Mouse (Mus musculus) limb, embryonic 12.5 days (tissue): Measurements from ENCODE around the gene Ano10. TPM values are rescaled to one million over a fixed set of nuclear protein-coding genes. Genes with fewer than 3 reads are reported as not detected.

ENCODE experiments used
- ATAC-seq: fragments of 200-750 bp; cut with Nextera tagmentation; 2 replicates; pipeline ENCODE4 v1.8.0; 2017; ENCODE audit warnings: low read depth, moderate TSS enrichment; ENCODE audit not compliant: insufficient number of reproducible peaks, insufficient read depth, low FRiP score, low TSS enrichment
- H3K27ac ChIP-seq: fragments of 300-500 bp; sonication (generic); 2 replicates; pipeline ENCODE4 v1.5.1; 2016; ENCODE audit warnings: mild to moderate bottlenecking, moderate library complexity
- H3K27me3 ChIP-seq: fragments of 300-500 bp; sonication (generic); 2 replicates; pipeline ENCODE4 v1.6.1; 2016; ENCODE audit warnings: mild to moderate bottlenecking, moderate library complexity
- H3K36me3 ChIP-seq: fragments of 300-500 bp; sonication (generic); 2 replicates; pipeline ENCODE4 v1.6.1; 2016; ENCODE audit warnings: mild to moderate bottlenecking, moderate library complexity
- H3K4me1 ChIP-seq: fragments of 300-500 bp; sonication (generic); replicated peaks from 2 replicates; pipeline ENCODE4 v1.6.1; 2016
- H3K4me2 ChIP-seq: fragments of 300-500 bp; sonication (generic); 2 replicates; pipeline ENCODE4 v1.6.1; 2016; ENCODE audit warnings: mild to moderate bottlenecking, moderate library complexity
- H3K4me3 ChIP-seq: fragments of 300-500 bp; sonication (generic); replicated peaks from 2 replicates; pipeline ENCODE4 v1.5.1; 2016; ENCODE audit warnings: mild to moderate bottlenecking
- H3K9ac ChIP-seq: fragments of 300-500 bp; sonication (generic); replicated peaks from 2 replicates; pipeline ENCODE4 v1.6.1; 2016; ENCODE audit warnings: mild to moderate bottlenecking, moderate library complexity
- H3K9me3 ChIP-seq: fragments of 300-500 bp; sonication (generic); 2 replicates; pipeline ENCODE4 v1.6.1; 2016; ENCODE audit warnings: mild to moderate bottlenecking, moderate library complexity
- WGBS: fragments of 180-500 bp; shearing (Covaris S2); methylation state at CpG from one replicate; pipeline ENCODE4 v1.1.7; 2016; 5-methylcytosine and 5-hydroxymethylcytosine counted together
- polyA plus RNA-seq: library from polyadenylated mRNA; unstranded; fragments of >200 nt; fragmentation: Nextera tagmentation; extraction: Ambion mirVana; gene quantifications from 2 replicates; pipeline ENCODE4 v1.2.1, GENCODE M21; 2016

Gene Ano10
- polyA plus RNA-seq, 1 experiment from 2014 or later = 33.1 TPM

DNA sequence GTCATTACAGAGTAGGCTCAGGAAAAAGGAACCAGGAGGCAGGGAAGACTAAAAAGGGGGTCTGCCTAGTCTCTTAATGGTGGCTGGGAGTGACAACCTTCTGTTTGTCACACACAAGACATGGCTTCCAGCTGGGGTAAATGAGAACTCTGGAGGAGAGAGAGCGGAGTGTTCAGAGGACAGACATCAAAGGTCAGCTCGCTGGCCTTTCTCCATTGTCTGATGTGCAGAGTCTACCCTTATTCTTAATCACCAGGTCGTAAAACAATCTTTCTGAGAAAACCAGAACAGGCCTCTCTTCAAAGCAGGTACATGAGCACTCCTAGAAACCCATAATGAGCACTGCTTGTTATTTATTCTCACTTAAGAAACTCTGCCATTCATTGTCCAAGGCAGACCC, 5.8 kb downstream of the Ano10 start:
- WGBS = 21% methylated on average over 3 of the region's 3 CpGs
- peaks cover 19% of the 10 kb centered on the region for H3K4me1 ChIP-seq
- no peaks in the 10 kb centered on the region for H3K27me3 ChIP-seq
- H3K36me3 ChIP-seq = no peaks in the 10 kb centered on the region
- H3K9ac ChIP-seq = no peak overlapping the region
- no peaks in the 10 kb centered on the region for H3K9me3 ChIP-seq
- no peak overlapping the region for H3K4me2 ChIP-seq
- H3K4me3 ChIP-seq = no peak overlapping the region
- H3K27ac ChIP-seq = no peak overlapping the region
- no peak for ATAC-seq

DNA sequence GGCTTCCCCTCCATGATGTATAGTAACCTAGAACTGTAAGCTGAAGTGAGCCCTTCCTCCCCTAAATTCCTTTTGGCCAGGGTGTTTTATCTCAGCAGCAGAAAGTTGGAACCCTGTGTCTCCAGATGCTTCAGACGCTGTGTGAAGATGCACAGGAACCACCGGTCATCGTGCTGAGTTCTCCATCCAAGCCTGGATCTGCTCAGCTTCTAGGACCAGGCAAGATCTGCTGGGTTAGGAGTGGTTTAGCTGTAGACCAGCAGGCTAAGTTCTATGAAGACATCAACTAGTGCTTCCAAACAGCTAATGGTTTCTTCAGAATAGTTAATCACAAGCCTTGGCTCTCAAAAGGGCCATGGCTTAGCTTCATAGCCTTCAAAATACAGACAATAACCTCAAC, 6.7 kb downstream of the Ano10 start:
- H3K4me1 ChIP-seq = peaks cover 13% of the 10 kb centered on the region
- H3K9ac ChIP-seq = no peak overlapping the region
- no peaks in the 10 kb centered on the region for H3K9me3 ChIP-seq
- H3K36me3 ChIP-seq = no peaks in the 10 kb centered on the region
- ATAC-seq = no peak
- no peak overlapping the region for H3K4me3 ChIP-seq
- 90% methylated on average over 3 of the region's 3 CpGs for WGBS
- no peak overlapping the region for H3K27ac ChIP-seq
- H3K27me3 ChIP-seq = no peaks in the 10 kb centered on the region
- no peak overlapping the region for H3K4me2 ChIP-seq

DNA sequence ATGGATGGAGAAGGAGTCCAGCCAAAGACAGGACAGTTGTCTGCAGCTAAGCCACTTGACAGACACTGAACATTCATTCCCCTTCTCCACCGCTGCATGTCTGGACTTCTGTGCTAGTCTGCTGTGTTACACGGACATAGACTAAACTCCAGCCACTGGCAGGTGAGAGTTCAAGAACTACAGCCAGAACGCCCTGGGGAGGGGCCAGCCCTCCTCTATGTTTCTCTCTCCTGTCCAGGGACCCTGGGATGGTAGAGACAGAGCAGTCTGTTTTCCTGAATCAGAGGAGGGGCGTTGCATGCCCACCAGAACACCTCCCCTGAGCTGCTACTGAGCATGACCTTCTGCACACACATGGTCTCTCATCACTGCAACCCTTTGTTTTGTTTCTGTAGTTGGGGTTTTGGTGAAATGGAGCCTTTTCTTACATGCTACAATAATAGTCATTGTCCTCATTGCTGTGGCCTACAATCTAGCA, 8.4 kb downstream of the Ano10 start:
- Histone ChIP-seq H3K4me2 (no peak overlapping the region), H3K9me3 (no peaks in the 10 kb centered on the region), H3K4me3 (no peak overlapping the region), H3K4me1 (peaks cover 13% of the 10 kb centered on the region), H3K27me3 (no peaks in the 10 kb centered on the region), H3K9ac (no peak overlapping the region), H3K27ac (0 out of 2 replicates have a peak overlapping the region, but pooled peaks have one; percentile 29), H3K36me3 (no peaks in the 10 kb centered on the region)
- no peak for ATAC-seq
- 34% methylated on average over 4 of the region's 4 CpGs for WGBS

DNA sequence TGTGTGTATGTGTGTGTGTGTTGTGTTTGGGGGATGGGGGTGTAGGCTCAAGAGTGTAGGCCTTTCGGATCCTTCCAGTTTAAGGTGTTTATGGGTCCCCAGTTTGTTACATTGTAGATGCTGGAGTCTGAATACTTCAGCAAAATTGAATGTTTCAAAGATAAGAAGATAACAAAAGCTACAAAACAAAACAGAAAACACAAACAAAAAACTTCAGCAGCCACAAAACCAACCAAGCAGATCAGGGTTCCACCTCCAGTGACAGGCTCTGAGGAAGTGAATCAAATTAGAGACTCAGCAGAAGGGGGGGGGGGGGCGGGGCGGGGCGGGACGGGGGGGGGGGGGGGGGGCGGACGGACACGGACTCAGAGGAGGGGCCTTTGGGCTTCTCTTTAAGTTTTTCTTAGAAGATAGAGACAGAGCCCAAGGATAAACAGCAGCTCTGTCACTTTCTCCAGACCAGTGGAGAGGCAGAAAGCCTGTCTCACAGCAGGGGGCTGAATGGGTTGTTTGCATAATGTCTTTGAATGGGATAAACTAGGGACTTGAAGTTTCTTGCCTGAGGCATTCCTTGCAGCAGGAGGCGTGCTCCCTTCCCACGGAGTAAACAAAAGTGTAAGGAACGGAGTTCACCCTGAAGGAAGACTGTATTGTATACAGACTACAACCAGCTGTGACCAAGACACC, 8.9 kb downstream of the Ano10 start:
- Histone ChIP-seq H3K4me1 (peaks cover 13% of the 10 kb centered on the region), H3K4me3 (no peak overlapping the region), H3K9ac (no peak overlapping the region), H3K4me2 (no peak overlapping the region), H3K27ac (0 out of 2 replicates have a peak overlapping the region, but pooled peaks have one; percentile 29), H3K36me3 (no peaks in the 10 kb centered on the region), H3K27me3 (no peaks in the 10 kb centered on the region), H3K9me3 (no peaks in the 10 kb centered on the region)
- 12% methylated on average over 6 of the region's 11 CpGs for WGBS
- 0 out of 2 replicates have a peak, but pooled peaks have one; percentile 39 for ATAC-seq

DNA sequence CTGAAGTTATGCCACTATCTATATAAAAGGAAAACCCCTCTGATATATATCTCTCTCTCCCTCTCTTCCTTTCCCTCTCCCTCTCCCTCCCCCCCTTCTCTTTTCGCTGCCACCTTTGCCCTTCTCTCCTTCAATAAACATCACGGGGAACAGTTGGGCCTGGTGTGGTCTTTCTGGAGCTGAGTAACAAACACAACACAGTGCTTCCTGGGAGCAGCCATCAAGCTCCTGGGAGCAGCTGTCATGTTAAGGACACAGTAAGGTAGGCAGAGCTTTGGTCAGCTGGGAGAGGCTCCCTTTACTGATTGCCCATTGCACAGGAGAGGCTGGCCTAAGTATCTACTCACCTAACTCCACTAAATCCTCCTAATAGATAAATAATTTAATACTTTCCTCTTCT, 9.5 kb downstream of the Ano10 start:
- no peak overlapping the region for H3K27ac ChIP-seq

GRCm38 (mm10) chr9:122281004-122281403, 13.2 kb downstream of the Ano10 start:
- 88% methylated on average over 4 of the region's 4 CpGs for WGBS
- H3K9ac ChIP-seq = no peak overlapping the region
- H3K36me3 ChIP-seq = peaks cover 4% of the 10 kb centered on the region; the same call in 1 of the 2 replicates
- ATAC-seq = no peak
- H3K27me3 ChIP-seq = no peaks in the 10 kb centered on the region
- peaks cover 11% of the 10 kb centered on the region for H3K4me1 ChIP-seq
- no peak overlapping the region for H3K4me3 ChIP-seq
- no peak overlapping the region for H3K4me2 ChIP-seq
- H3K27ac ChIP-seq = no peak overlapping the region
- no peaks in the 10 kb centered on the region for H3K9me3 ChIP-seq

More for the DNA sequence above, 9.5 kb downstream of the Ano10 start:
- no peaks in the 10 kb centered on the region for H3K36me3 ChIP-seq
- H3K9me3 ChIP-seq = no peaks in the 10 kb centered on the region
- ATAC-seq = no peak
- no peaks in the 10 kb centered on the region for H3K27me3 ChIP-seq
- no peak overlapping the region for H3K4me2 ChIP-seq
- WGBS = 41% methylated on average over 2 of the region's 2 CpGs
- no peak overlapping the region for H3K9ac ChIP-seq
- peaks cover 13% of the 10 kb centered on the region for H3K4me1 ChIP-seq
- no peak overlapping the region for H3K4me3 ChIP-seq

DNA sequence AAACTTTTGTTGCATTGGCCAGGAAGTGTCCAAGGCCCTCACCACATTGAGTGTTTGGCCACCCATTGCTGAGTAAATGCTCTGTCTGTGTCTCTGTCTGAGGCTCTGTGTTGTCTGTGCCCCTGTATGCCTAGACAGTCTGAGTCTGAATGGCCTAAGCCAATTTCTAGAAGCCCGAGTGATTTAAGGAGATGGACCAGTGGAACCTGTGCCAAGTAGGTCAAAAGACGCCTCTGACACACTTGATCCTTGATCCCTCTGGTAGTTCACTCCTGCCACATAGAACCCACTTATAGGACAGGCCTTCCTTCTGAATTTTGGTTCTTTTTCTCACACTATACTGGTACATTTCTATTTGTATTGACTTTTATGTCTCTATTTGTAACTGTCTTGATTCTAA, 17.6 kb downstream of the Ano10 start:
- Histone ChIP-seq H3K9ac (no peak overlapping the region), H3K4me1 (peaks cover 5% of the 10 kb centered on the region; the same call in 1 of the 2 replicates), H3K27me3 (no peaks in the 10 kb centered on the region), H3K4me2 (no peak overlapping the region), H3K4me3 (no peak overlapping the region), H3K27ac (no peak overlapping the region), H3K36me3 (peaks cover 36% of the 10 kb centered on the region), H3K9me3 (no peaks in the 10 kb centered on the region)
- 96% methylated on average over 2 of the region's 2 CpGs for WGBS
- ATAC-seq = no peak

DNA sequence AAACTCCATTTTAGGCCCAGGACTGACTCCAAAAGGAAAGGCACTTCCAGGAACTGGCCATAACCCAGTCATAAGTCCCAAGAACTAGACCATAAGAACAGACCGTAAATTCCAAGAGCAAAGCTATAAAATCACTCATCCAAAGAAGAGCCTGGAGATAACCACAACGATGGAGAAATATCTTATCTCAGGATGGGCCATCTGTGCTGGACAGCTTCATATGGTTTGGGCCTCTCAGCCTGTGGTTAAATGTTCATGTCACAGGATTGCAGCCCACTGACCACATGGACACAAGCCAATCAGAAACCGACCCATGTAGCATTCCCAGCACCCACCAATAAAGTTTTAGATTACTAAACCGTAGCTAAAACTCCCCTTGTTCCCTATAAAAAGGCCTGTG, 18.1 kb downstream of the Ano10 start:
- Histone ChIP-seq H3K4me1 (peaks cover 6% of the 10 kb centered on the region; the same call in 1 of the 2 replicates), H3K4me2 (no peak overlapping the region), H3K36me3 (peaks cover 37% of the 10 kb centered on the region), H3K4me3 (no peak overlapping the region), H3K27me3 (no peaks in the 10 kb centered on the region), H3K27ac (no peak overlapping the region), H3K9ac (no peak overlapping the region), H3K9me3 (no peaks in the 10 kb centered on the region)
- 87% methylated on average over 4 of the region's 4 CpGs for WGBS
- ATAC-seq = no peak

GRCm38 (mm10) chr9:122274346-122274745, 19.9 kb downstream of the Ano10 start:
- Histone ChIP-seq H3K27me3 (no peaks in the 10 kb centered on the region), H3K4me2 (no peak overlapping the region), H3K9ac (no peak overlapping the region), H3K36me3 (peaks cover 41% of the 10 kb centered on the region), H3K27ac (no peak overlapping the region), H3K9me3 (no peaks in the 10 kb centered on the region), H3K4me3 (no peak overlapping the region), H3K4me1 (peaks cover 6% of the 10 kb centered on the region; the same call in 1 of the 2 replicates)
- no peak for ATAC-seq
- 67% methylated on average over 4 of the region's 4 CpGs for WGBS

GRCm38 (mm10) chr9:122273879-122274278, 20.3 kb downstream of the Ano10 start:
- WGBS = 86% methylated on average over 4 of the region's 4 CpGs
- no peak overlapping the region for H3K4me2 ChIP-seq
- no peaks in the 10 kb centered on the region for H3K27me3 ChIP-seq
- H3K9ac ChIP-seq = no peak overlapping the region
- peaks cover 6% of the 10 kb centered on the region; the same call in 1 of the 2 replicates for H3K4me1 ChIP-seq
- no peaks in the 10 kb centered on the region for H3K9me3 ChIP-seq
- no peak overlapping the region for H3K4me3 ChIP-seq
- ATAC-seq = no peak
- peaks cover 41% of the 10 kb centered on the region for H3K36me3 ChIP-seq
- H3K27ac ChIP-seq = no peak overlapping the region

GRCm38 (mm10) chr9:122271866-122272265, 22.4 kb downstream of the Ano10 start:
- H3K4me2 ChIP-seq = no peak overlapping the region
- H3K4me3 ChIP-seq = no peak overlapping the region
- peaks cover 36% of the 10 kb centered on the region for H3K36me3 ChIP-seq
- peaks cover 6% of the 10 kb centered on the region; the same call in 1 of the 2 replicates for H3K4me1 ChIP-seq
- no peaks in the 10 kb centered on the region for H3K9me3 ChIP-seq
- H3K9ac ChIP-seq = no peak overlapping the region
- ATAC-seq = no peak
- whole genome bisulfite sequencing = 63% methylated on average over 4 of the region's 4 CpGs
- H3K27me3 ChIP-seq = no peaks in the 10 kb centered on the region
- H3K27ac ChIP-seq = no peak overlapping the region

DNA sequence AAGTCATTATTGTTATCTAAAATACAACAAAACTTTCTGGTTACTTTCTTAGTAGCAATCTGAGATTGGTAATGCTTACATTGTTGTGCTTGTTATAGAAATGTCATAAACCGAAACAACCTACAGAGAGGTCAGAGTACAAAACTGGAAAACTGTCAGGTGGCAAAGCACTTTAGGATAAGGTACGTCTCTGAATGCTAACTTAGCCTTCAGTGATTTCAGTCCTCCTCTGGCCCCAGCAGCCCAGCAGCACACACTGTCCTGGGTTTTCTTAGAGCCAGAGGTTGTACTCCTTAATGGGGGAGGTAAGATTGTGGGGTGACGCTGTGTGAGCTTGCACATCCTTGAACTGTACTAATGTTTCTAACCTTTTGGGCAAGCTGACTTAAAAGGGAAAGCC, 22.9 kb downstream of the Ano10 start:
- peaks cover 41% of the 10 kb centered on the region for H3K36me3 ChIP-seq
- no peak overlapping the region for H3K27ac ChIP-seq
- no peaks in the 10 kb centered on the region for H3K27me3 ChIP-seq
- no peak overlapping the region for H3K4me2 ChIP-seq
- H3K4me3 ChIP-seq = no peak overlapping the region
- no peak overlapping the region for H3K9ac ChIP-seq
- 89% methylated on average over 3 of the region's 3 CpGs for WGBS
- no peak for ATAC-seq
- no peaks in the 10 kb centered on the region for H3K9me3 ChIP-seq
- peaks cover 6% of the 10 kb centered on the region; the same call in 1 of the 2 replicates for H3K4me1 ChIP-seq
